Mouse (Mus musculus) olfactory bulb, adult 2 months (tissue): ENCODE measurements at regions not wholly inside any gene's neighbourhood (a gene's known extent, or its start where the extent isn't known, plus 50 kb on each side); places are given as distances from the start of the nearest gene placed in this dataset.

ENCODE experiments used
- H3K27ac ChIP-seq: fragments of 200-500 bp; 2 replicates; pipeline ENCODE4 v1.5.1; 2012; ENCODE audit warnings: low read depth, low read length; ENCODE audit not compliant: insufficient read depth
- H3K4me1 ChIP-seq: fragments of 200-500 bp; 2 replicates; pipeline ENCODE4 v1.6.1; 2012; ENCODE audit warnings: low read length; ENCODE audit not compliant: control insufficient read depth, insufficient read depth
- H3K4me3 ChIP-seq: fragments of 200-500 bp; 2 replicates; pipeline ENCODE4 v1.5.1; 2012; ENCODE audit warnings: mild to moderate bottlenecking, low read depth, low read length, moderate library complexity; ENCODE audit not compliant: insufficient read depth
- CTCF ChIP-seq: fragments of 200-500 bp; IDR thresholded peaks from 2 replicates; pipeline ENCODE4 v1.5.1; 2012; ENCODE audit warnings: low read depth, mild to moderate bottlenecking, low read length, moderate library complexity; ENCODE audit not compliant: insufficient read depth
- POLR2A ChIP-seq: fragments of 200-500 bp; IDR thresholded peaks from 2 replicates; pipeline ENCODE4 v1.6.1; 2012; ENCODE audit warnings: mild to moderate bottlenecking, low read depth, low read length, moderate library complexity; ENCODE audit not compliant: insufficient read depth
- WGBS: fragments of 180-500 bp; shearing (Covaris S2); methylation state at CpG from one replicate; pipeline ENCODE4 v1.1.7; 2018; 5-methylcytosine and 5-hydroxymethylcytosine counted together

DNA sequence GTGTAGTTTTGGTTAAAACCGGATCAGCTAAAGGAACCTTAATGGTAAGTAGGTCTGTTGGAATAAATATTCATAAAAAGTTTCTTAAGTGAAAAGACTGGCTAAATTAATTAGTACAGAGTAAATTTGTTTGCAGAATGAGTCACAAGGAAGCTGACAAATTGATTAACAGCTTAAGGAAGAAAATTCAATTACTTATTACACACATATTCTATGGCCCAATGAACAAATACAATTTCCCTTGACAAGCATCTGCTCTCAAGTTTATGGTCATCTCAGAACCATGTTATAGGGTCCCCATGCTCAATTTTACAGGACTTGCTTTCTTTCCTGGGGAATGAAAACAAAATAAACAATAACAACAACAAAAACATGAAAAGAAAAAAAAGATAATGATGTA is 231.4 kb upstream of the Frg1 start:
- Histone ChIP-seq H3K4me1 (no peaks in the 10 kb centered on the region), H3K27ac (no peak overlapping the region), H3K4me3 (no peak overlapping the region)
- 60% methylated on average over 1 of the region's 1 CpGs for WGBS
- TF ChIP-seq POLR2A (no peak), CTCF (no peak)

DNA sequence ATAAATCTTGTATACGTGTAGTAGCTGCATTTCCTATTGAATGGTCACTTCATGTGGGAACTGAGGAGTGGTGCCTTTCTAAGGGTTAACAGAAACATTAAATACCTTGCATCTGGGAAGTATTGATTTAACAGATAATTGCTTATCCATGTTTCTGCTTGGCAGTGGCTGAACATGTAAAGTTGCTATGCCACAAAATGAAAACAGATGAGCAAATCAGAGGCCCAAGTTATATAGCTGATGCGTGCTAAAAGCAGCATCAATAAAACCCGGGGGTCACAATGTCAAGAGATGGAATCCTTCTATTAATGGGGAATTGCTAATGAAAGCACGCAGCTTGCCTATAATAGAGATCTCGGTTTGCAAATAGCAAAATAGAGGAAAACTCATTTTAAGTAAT is 227.8 kb upstream of the Frg1 start:
- Histone ChIP-seq H3K27ac (no peak overlapping the region), H3K4me3 (no peak overlapping the region), H3K4me1 (no peaks in the 10 kb centered on the region)
- WGBS = 88% methylated on average over 5 of the region's 5 CpGs
- TF ChIP-seq POLR2A = no peak
- no peak for TF ChIP-seq CTCF

DNA sequence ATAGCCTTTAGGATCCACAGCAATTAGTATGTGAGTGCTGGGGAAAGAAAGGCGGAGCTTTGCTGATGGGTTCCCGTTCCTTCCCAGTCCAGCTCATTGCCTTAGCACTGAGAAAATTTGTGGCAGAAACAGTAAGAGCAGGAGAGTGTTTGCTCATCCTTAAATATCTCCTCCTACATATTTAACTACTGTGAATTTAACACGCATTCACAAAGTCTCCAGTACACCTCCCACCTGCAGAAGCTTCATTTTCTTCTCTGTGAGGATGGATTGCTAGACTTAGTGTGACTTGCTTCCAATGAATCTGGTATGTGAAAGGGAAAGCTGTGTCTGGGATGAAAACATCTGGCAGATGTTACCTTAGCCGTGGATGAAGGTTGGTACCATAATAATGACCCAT is 207.0 kb upstream of the Frg1 start:
- no peak overlapping the region for H3K27ac ChIP-seq
- no peaks in the 10 kb centered on the region for H3K4me1 ChIP-seq
- WGBS = 67% methylated on average over 4 of the region's 4 CpGs
- TF ChIP-seq CTCF (no peak), POLR2A (no peak)
- H3K4me3 ChIP-seq = no peak overlapping the region

DNA sequence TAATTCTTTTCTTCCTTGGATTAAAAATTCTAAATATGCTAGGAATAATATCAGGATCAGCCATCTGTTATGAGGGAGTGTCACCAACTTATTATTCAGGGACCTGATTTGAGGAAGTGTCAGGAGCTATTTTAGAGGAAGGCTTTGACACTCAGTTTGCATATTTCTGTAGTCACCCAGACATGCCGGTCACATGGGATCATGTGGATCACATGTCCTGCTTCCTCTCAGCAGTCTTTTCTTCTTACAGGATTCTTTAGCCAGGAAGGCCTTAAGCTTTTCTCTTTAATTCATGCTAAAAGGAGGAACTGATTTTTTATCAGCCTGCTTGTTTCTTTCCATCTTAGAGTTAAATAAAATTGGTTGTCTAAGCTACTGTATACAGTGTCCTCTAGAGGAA is 183.4 kb upstream of the Frg1 start:
- WGBS = 75% methylated on average over 1 of the region's 1 CpGs
- Histone ChIP-seq H3K27ac (peak overlapping the region; percentile 51; the same call in 1 of the 2 replicates), H3K4me3 (no peak overlapping the region), H3K4me1 (no peaks in the 10 kb centered on the region)
- TF ChIP-seq CTCF = no peak

DNA sequence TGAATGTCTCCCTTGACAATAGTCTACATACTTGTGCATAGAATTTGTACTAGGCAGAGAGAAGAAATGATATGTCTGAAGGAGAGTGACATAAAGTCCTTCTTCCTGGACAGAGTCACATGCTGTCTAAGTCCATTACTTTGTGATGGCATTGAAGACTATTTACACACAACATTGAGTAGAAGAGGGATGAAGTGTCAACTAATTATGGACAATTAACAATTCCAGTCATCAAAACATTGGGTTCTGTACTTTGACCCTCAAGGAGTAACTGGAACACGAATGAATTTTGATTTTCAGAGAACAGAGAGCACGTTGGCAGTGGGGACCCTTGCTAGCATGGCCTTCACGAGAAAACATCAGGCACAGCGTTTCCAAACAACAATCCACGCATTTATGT is 177.6 kb upstream of the Frg1 start:
- Histone ChIP-seq H3K27ac (no peak overlapping the region), H3K4me1 (no peaks in the 10 kb centered on the region), H3K4me3 (no peak overlapping the region)
- TF ChIP-seq CTCF = no peak
- no peak for TF ChIP-seq POLR2A
- WGBS = 88% methylated on average over 5 of the region's 5 CpGs

DNA sequence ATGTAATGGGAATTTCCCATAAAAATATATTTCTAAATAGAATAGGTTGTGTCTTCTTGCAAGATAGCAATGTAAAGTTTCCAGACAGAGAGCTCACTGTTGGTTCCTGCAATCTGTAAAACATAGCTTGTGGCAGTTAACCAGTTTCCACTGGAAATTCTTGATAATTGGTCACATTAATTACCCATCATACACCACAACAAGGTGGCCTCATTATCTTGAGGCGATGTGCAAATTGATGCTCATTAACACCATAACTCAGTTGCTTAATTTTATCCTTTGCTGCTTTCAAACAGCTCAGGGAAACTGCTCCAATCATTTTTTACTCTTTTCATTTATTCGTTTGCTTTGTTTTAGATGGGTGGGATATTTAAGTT is 176.8 kb upstream of the Frg1 start:
- no peak overlapping the region for H3K27ac ChIP-seq
- no peaks in the 10 kb centered on the region for H3K4me1 ChIP-seq
- no peak overlapping the region for H3K4me3 ChIP-seq
- 50% methylated on average over 2 of the region's 2 CpGs for whole genome bisulfite sequencing
- TF ChIP-seq POLR2A (no peak), CTCF (no peak)

DNA sequence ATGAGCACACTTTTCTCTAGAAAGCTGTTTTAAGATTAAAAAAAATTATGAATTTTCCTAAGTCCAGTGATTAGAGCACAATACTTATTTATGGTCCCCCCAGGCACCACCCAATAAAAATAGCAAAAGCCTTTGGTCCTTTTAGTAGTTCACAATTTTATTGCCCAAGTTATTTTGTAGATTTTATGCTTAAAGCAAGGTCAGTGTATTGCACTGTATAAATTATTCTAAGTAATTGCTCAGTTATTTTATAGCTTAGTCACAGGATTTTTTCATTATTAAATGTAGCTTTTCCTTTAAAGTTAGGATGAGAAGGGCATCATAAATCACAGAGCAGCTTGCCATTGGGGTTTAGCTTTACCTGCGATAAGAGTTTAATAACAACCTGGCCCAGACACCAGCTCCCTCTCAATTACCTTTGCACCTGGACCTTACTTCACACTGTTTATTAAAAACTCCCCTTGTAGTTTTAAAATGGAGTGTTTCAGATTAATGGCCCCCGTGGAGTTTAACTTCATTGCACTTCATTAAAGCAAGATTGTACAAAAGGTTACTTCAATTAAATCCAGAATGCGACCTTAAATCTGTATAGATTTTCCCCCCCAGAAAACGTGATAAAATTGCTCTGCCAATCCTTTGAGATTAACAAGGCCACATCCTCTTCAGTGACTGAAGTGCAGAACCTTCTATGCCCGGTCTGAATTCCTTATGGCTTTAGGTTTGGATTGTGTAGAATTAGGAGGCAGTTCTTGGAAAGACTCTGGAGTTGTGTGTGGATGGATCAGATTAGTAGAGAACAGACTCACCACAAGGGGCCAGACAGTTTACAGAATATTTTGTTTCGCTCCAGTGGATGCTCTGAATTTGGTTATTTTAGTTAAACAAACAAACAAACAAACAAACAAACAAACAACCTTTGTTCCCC is 176.1 kb upstream of the Frg1 start:
- WGBS = 72% methylated on average over 6 of the region's 6 CpGs
- TF ChIP-seq CTCF = no peak
- TF ChIP-seq POLR2A = no peak
- Histone ChIP-seq H3K4me3 (no peak overlapping the region), H3K4me1 (no peaks in the 10 kb centered on the region), H3K27ac (no peak overlapping the region)

DNA sequence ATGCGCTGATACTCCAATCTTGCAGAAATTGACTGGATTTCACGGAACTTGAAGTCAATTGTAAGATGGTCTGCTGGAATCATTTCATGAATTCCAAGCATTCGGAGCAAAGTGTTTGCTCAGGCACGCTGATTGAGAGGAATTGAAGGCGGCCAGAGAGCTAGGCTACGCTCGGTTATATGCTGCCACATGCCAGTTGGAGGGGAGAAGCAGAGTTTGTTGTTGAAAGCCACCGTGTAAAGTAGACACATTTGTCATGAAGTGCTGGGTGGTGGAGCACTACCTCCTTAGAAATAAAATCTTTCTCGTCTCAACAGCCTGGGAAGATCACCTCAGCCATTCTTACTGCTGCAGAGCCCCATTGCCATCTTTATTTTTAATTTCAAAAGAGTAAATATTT is 175.3 kb upstream of the Frg1 start:
- Histone ChIP-seq H3K4me1 (no peaks in the 10 kb centered on the region), H3K27ac (no peak overlapping the region), H3K4me3 (no peak overlapping the region)
- 85% methylated on average over 9 of the region's 9 CpGs for WGBS
- no peak for TF ChIP-seq CTCF

DNA sequence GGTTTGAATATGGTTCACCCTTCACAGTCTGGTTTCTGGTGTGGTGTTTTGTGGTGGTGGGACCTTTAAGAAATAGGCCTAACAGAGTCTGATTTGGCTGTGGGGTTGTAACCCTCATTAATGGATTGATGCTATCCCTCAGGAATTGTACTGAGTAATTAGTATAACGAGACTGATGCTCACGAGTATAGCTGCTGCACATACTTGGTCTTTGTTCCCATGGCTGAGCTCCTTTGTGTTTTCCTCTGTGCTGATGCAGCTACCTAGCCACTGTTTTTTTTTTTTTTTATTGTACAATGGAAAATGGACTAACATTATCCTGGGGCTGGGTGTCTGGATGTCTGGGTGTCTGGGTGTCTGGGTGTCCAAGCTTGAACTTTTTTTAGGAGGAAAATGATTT is 171.3 kb upstream of the Frg1 start:
- TF ChIP-seq POLR2A = no peak
- TF ChIP-seq CTCF = no peak
- no peak overlapping the region for H3K4me3 ChIP-seq
- 66% methylated on average over 2 of the region's 2 CpGs for WGBS
- no peaks in the 10 kb centered on the region for H3K4me1 ChIP-seq
- H3K27ac ChIP-seq = no peak overlapping the region
